Mouse (Mus musculus) c-Kit-positive CD71-positive TER-119-negative erythroid progenitor cells, embryonic 14.5 days (primary cell): ENCODE data around the gene Pagr1a.

Source experiments
- DNase-seq: peaks from one replicate; pipeline ENCODE4 v3.0.0-alpha.2; 2013; ENCODE audit warnings: low read depth

Gene Pagr1a

GRCm38 (mm10) chr7:127016971-127017949 is at the start of gene Pagr1a:
Gene Pagr1a (minus strand): TSS chr7:127017352.
- DNase-seq, result peak; percentile 100

GRCm38 (mm10) chr7:127066317-127066716 is 49.2 kb upstream of the Pagr1a start:
- no peak for DNase-seq

GRCm38 (mm10) chr7:127065538-127065937 is 48.4 kb upstream of the Pagr1a start:
- DNase-seq, result no peak

GRCm38 (mm10) chr7:127055026-127055585 is 38.0 kb upstream of the Pagr1a start:
- no peak for DNase-seq

- peak; percentile 87 for DNase-seq
Measured at GRCm38 (mm10) chr7:127041851-127042672, 24.9 kb upstream of the Pagr1a start, which contains the start of gene Kif22. Gene Kif22 (minus strand): TSS chr7:127042471.

GRCm38 (mm10) chr7:127031244-127031643 is 14.1 kb upstream of the Pagr1a start:
- no peak for DNase-seq

GRCm38 (mm10) chr7:127030172-127030571 is 13.0 kb upstream of the Pagr1a start:
- no peak for DNase-seq

- DNase-seq, result no peak
Measured at GRCm38 (mm10) chr7:127027885-127028284, 10.7 kb upstream of the Pagr1a start.

GRCm38 (mm10) chr7:127026984-127027726 is 10.0 kb upstream of the Pagr1a start, which contains the start of gene Maz:
Gene Maz (minus strand): TSS chr7:127027037.
- peak; percentile 98 for DNase-seq

- peak; percentile 65 for DNase-seq
Measured at GRCm38 (mm10) chr7:127026616-127026983, 9.4 kb upstream of the Pagr1a start.

- no peak for DNase-seq
Measured at GRCm38 (mm10) chr7:127026161-127026600, 9.0 kb upstream of the Pagr1a start.

- no peak for DNase-seq
Measured at GRCm38 (mm10) chr7:127025556-127026160, 8.5 kb upstream of the Pagr1a start.

- peak; percentile 66 for DNase-seq
Measured at GRCm38 (mm10) chr7:127024755-127025555, 7.8 kb upstream of the Pagr1a start.

- DNase-seq, result no peak
Measured at GRCm38 (mm10) chr7:127023896-127024690, 6.9 kb upstream of the Pagr1a start.

- no peak for DNase-seq
Measured at GRCm38 (mm10) chr7:127023272-127023691, 6.1 kb upstream of the Pagr1a start.

- no peak for DNase-seq
Measured at GRCm38 (mm10) chr7:127022528-127023271, 5.5 kb upstream of the Pagr1a start.

GRCm38 (mm10) chr7:127021563-127022527 is 4.7 kb upstream of the Pagr1a start:
- DNase-seq, result no peak
